Mouse (Mus musculus) thymus, postnatal 4 days (tissue): ENCODE measurements around the gene H2-Q4.
A peak's percentile ranks its signal among the peaks of the same experiment; 100 is the strongest.
"Not testable (repeated sequence)": the region's sequence is repeated elsewhere in the genome, so short reads cannot be mapped to it uniquely, and the experiment has no call there.

Experiments
- DNase-seq: peaks from one replicate; pipeline ENCODE4 v3.0.0; 2021

H2-Q4 gene

GRCm38 (mm10) chr17:35421331-35421730, 41.9 kb downstream of the H2-Q4 start:
- not testable (repeated sequence) for DNase-seq

- DNase-seq, result not testable (repeated sequence)
Observed at GRCm38 (mm10) chr17:35422360-35422759, 42.9 kb downstream of the H2-Q4 start.

- DNase-seq, result not testable (repeated sequence)
Observed at GRCm38 (mm10) chr17:35423131-35423810, 43.9 kb downstream of the H2-Q4 start.

GRCm38 (mm10) chr17:35424106-35424505, 44.7 kb downstream of the H2-Q4 start:
- not testable (repeated sequence) for DNase-seq

GRCm38 (mm10) chr17:35424624-35425416, 45.4 kb downstream of the H2-Q4 start, which contains the start of gene H2-Q6:
Gene H2-Q6 (plus strand): TSS chr17:35424850.
- peak; percentile 20 for DNase-seq

- DNase-seq, result peak; percentile 49
Observed at GRCm38 (mm10) chr17:35425474-35425873, 46.1 kb downstream of the H2-Q4 start.

- not testable (repeated sequence) for DNase-seq
Observed at GRCm38 (mm10) chr17:35428883-35429282, 49.5 kb downstream of the H2-Q4 start.

- DNase-seq, result not testable (repeated sequence)
Observed at GRCm38 (mm10) chr17:35430671-35431070, 51.3 kb downstream of the H2-Q4 start.

- DNase-seq, result not testable (repeated sequence)
Observed at GRCm38 (mm10) chr17:35432167-35432566, 52.8 kb downstream of the H2-Q4 start.

- DNase-seq, result peak; percentile 69
Observed at GRCm38 (mm10) chr17:35434836-35435235, 55.4 kb downstream of the H2-Q4 start.
